Mouse (Mus musculus): ENCODE results near the gene Ttn.

- no peak for TF ChIP-seq TAL1 (IDR thresholded peaks at IDR 0.05; ENCODE audit: low read length)
- TF ChIP-seq GATA1 (IDR thresholded peaks at IDR 0.05; ENCODE audit: low read length): no peak
Measured at GRCm38 (mm10) chr2:76784171-76784570, 198.2 kb downstream of the Ttn start.
